Mouse (Mus musculus): ENCODE measurements around the gene Rpp25l. TPM values are rescaled to one million over a fixed set of nuclear protein-coding genes. Genes with fewer than 3 reads are reported as not detected.

The Rpp25l gene
- total RNA-seq (2023): 26.3 to 37.7 TPM (median 33.0 TPM) in 4 replicates

GRCm38 (mm10) chr4:41713197-41714067, at the start of gene Rpp25l:
Gene Rpp25l, minus strand, starts transcription at chr4:41713534.

GRCm38 (mm10) chr4:41755338-41756305, 42.3 kb upstream of the Rpp25l start, which contains the start of gene Sigmar1:
Gene Sigmar1, minus strand, starts transcription at chr4:41756157.

GRCm38 (mm10) chr4:41754797-41755337, 41.5 kb upstream of the Rpp25l start, which contains the start of gene Galt:
Gene Galt, plus strand, starts transcription at chr4:41755228.

GRCm38 (mm10) chr4:41731052-41731765, 17.9 kb upstream of the Rpp25l start, which contains the start of gene Arid3c:
Gene Arid3c, minus strand, starts transcription at chr4:41731142.

GRCm38 (mm10) chr4:41722918-41723351, 9.6 kb upstream of the Rpp25l start, which contains the start of gene Dctn3:
Gene Dctn3, minus strand, starts transcription at chr4:41723170.

GRCm38 (mm10) chr4:41699783-41700182, 13.6 kb downstream of the Rpp25l start, which contains the start of gene Il11ra1:
Gene Il11ra1, plus strand, starts transcription at chr4:41699989.

GRCm38 (mm10) chr4:41696930-41697841, 16.1 kb downstream of the Rpp25l start, which contains the start of gene Cntfr:
Gene Cntfr, minus strand, starts transcription at chr4:41697089.

Other genes with a start within 250 kb of the Rpp25l start
- gene Kif24, start 248.6 kb downstream of the Rpp25l start, total RNA-seq (2023): 3.6 to 4.0 TPM (median 3.9 TPM) in 4 replicates
- 3.8 to 7.8 TPM (median 5.5 TPM) in 4 replicates for gene Nudt2, start 248.4 kb downstream of the Rpp25l start, total RNA-seq (2023)
- gene AI464131, start 210.5 kb downstream of the Rpp25l start, total RNA-seq (2023): 0.13 TPM in 1 of 4 replicates, not detected in the others
- not detected in 4 replicates for gene 1110017D15Rik, start 196.2 kb downstream of the Rpp25l start, total RNA-seq (2023)
- 9.9 to 18.5 TPM (median 12.2 TPM) in 4 replicates for gene Fam219a, start 144.0 kb downstream of the Rpp25l start, total RNA-seq (2023)
- not detected in 4 replicates for gene Dnaic1, start 143.8 kb downstream of the Rpp25l start, total RNA-seq (2023)
- gene Enho, start 73.2 kb downstream of the Rpp25l start, total RNA-seq (2023): not detected in 4 replicates
- 0.91 TPM in 1 of 4 replicates, not detected in the others for gene Cntfr, start 16.4 kb downstream of the Rpp25l start, total RNA-seq (2023)
- 11.5 to 22.2 TPM (median 15.4 TPM) in 4 replicates for gene Il11ra1, start 13.5 kb downstream of the Rpp25l start, total RNA-seq (2023)
- 59.8 to 70.4 TPM (median 62.9 TPM) in 4 replicates for gene Dctn3, start 9.6 kb upstream of the Rpp25l start, total RNA-seq (2023)
- not detected in 4 replicates for gene Arid3c, start 17.6 kb upstream of the Rpp25l start, total RNA-seq (2023)
- 47.7 to 60.8 TPM (median 56.0 TPM) in 4 replicates for gene Galt, start 41.7 kb upstream of the Rpp25l start, total RNA-seq (2023)
- gene Sigmar1, start 42.6 kb upstream of the Rpp25l start, total RNA-seq (2023): 18.1 to 24.9 TPM (median 18.9 TPM) in 4 replicates
- 11.6 to 19.3 TPM (median 15.5 TPM) in 4 replicates for gene Ccl27a, start 60.7 kb upstream of the Rpp25l start, total RNA-seq (2023)
- gene Gm21541, start 190.1 kb upstream of the Rpp25l start, total RNA-seq (2023): not detected in 4 replicates
- gene Gm20878, start 228.0 kb upstream of the Rpp25l start, total RNA-seq (2023): 0.86 to 3.6 TPM (median 2.4 TPM) in 4 replicates

All from B cell, adult 62 days (primary cell).